Mouse (Mus musculus) T-cell, adult 2 months (primary cell): ENCODE results near the gene Cnih2.
A peak's percentile ranks its signal among the peaks of the same experiment; 100 is the strongest.

ENCODE experiments used
- DNase-seq: peaks from one replicate; pipeline ENCODE4 v3.0.0; 2022; ENCODE audit warnings: low spot score

Cnih2 gene

DNA sequence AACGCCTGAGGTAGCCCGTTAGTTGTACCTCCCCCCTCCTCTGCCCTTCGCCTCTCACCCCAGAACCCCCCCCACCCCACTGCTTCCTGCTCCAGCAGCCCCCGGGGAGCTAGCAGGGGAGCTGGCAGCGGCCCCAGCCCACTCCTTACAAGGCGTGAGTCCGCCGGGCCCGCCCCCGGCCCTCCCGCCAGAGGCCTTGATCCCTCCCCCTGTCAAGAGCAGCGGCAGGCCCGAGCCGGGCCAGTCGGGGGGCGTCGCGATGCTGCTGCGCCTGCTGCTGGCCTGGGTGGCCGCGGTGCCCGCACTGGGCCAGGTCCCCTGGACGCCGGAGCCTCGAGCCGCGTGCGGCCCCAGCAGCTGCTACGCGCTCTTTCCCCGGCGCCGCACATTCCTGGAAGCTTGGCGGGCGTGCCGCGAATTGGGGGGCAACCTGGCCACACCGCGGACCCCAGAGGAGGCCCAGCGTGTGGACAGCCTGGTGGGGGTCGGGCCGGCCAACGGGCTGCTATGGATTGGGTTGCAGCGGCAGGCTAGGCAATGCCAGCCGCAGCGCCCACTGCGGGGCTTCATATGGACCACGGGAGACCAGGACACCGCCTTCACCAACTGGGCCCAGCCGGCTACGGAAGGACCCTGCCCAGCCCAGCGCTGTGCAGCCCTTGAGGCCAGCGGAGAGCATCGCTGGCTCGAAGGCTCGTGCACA is 30.3 kb downstream of the Cnih2 start, which contains the start of gene Cd248:
TSS of gene Cd248 (plus strand) at position 212 of the 703 bp plus-strand sequence.
- no peak for DNase-seq

DNA sequence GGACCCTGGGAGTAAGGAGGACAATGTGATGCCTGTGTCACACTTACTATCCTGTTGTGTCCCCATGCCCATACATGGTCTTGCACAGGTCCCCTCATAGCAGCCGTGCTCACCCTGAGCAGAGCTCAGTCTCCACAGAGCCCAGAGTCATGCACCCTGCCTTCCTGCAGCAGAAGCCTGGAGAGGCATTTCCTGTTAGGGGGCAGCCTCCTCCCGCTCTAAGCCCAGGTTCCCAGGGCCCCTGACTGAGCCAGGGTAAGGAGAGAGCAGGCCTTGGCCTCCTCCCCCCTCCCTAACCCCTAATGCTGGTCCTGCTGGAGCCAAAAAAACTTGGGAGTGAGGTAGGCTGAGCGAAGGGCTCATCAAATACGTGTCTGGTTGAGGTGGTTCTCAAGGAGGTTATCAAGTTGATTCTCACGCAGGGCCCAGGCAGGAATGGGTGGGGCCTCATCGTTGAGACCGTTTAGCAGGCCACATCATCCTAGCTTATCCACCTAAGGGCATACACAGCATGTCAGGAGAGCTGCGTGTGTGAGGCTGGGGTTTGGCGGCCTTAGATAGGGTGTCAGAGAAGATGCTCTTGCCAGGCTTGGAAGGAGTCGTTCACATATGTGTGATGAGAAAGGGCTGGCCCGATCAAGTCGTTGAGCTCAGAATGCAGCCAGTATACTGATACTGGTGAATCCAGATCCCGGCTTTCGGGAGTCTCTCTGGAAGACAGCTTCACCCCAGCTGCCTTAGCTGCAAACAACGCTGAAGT is 31.1 kb downstream of the Cnih2 start:
- DNase-seq, result no peak

DNA sequence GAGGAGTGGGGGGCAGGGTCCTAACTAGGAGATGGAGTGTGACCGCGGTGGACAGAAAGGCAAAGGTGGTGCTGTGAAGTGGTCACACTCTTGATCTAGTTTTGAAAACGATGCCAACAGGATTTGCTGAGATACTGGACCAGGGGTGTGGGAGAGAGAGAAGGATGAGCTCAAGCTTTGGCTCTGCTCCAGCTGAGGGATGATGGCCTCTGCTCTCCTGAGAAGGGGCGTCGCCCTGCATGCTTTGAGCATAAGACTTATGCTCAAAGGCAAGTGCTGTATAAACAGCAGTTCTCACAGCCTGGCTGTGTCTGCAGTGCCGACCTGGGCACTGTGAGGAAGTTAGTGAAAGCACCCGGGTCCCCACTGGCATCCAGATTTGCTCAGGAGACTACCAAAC is 33.2 kb downstream of the Cnih2 start:
- no peak for DNase-seq

DNA sequence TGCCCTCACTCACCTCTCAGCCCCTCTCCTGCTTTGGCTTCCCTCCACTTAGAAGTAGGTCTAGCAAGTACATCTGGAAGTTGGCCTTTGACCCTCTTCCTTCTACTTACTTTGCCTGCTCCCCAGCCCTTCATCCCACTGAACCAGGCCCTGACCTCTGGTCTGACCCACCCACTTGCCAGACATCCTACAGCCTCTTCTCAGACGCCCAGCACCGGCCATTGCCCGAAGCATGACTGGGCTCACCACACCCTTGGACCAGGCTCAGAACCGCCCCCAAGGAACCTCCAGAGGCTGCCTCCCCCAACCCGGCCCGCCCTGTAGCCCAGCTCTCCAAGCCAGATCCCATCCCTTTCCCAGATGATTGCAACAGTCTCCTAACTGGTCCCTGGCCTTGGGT is 35.9 kb downstream of the Cnih2 start:
- DNase-seq, result no peak

DNA sequence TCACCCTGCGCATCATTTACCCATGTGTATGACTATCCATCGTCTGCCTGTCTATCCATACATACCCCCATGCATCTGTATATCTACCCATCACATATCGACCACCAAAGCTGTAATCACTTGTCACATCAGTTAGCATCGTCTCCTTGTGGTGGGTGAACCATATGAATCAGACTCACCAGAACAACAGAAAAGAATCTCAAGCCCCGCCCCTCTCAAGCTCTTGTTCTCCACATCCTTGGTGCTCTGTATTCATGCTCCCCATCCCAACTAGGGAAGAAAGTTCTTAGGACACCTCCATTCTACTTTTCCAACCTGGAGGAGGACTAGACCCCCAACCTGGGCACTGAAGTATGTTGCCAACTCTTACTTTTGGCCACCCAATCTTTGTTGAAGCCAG is 36.3 kb downstream of the Cnih2 start:
- no peak for DNase-seq

DNA sequence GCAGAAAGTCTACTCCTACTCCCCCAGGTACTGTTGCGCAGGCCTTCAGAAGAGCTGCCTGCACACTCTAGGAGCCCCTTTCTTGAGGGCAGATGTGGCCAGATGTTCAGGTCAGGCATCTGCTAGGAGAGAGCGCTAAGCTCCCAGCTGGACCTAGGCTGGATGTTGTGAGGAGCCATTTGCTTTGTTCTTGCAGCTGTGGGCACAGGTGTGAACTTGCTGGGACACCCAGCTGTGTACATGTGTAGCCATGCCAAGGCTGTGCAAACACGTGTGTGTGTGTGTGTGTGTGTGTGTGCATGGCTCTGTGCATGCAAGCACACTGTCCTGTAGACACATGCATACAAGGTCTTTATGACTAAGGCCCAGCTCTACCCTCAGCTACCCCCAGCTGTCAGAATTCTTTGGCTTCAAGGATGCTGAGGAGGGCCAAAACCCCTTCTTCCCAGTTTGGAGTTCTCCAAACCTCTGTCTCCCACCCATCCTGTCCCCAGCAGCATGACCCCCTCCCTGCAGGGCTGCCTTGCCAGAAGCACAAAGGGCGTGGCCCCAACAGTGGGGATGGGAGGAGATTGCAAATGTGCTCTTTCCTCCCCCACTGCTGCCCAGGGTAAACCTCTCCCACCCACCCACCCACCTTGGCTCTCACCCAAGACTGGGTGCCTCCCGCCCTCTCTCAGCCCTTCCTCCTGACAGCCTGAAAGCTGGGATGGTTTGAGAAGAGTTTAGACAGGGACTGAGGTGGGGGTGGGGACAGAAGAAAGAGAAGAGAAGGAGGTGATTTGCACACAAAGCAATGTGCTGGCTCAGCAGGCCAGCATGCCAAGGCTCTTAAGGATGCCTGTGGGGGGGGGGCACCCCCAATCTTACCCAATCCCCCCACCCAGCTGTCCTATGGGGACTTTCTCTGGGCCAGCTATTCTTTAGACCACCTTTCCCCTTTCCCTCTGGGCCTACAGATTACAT is 37.7 kb downstream of the Cnih2 start:
- DNase-seq, result no peak

DNA sequence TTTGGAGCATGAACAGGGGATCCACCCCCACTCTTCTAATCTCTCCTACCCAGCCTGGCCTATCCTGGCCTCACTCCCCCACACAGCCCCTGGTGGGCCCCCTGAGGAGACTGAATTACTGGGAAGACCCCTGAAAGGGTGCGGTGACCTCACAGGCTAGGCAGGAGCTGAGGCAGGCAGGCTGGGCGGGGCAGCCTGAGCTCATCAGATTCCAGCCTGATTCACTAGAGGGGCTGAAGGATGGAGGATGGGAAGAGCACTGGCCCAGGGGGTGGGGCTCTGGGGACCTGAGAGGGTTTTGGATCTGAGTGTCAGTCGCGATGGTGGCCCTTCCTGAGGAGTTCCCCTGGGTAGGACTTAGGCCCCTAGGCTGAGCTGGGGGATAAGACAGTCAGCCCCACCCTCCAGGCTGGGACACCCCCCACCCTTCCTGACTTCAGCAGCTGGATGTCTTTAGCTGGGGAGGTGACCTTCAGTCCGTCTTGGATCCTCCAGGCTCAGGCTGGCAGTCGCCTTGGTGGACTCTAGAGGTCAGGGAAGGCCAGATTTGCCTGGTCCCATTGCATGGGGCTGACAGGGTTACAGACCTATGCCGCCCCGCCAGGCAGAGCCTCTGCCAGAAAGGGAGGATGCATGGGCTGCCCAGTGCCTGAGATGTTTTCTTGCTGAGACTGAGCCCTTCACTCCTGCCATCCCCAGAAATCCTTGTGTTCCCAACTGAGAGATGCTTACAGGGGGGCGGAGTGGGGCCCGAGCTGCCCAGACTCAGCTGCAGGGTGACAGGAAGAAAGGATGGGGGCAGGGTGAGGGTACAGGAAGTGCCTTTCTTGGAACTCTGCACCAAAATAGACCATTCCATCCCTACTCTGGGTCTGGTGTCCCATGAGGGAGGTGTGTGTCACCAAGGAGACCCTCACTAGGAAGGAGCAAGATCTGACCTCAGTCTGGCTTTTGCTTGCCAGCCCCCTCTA is 39.2 kb downstream of the Cnih2 start:
- no peak for DNase-seq

DNA sequence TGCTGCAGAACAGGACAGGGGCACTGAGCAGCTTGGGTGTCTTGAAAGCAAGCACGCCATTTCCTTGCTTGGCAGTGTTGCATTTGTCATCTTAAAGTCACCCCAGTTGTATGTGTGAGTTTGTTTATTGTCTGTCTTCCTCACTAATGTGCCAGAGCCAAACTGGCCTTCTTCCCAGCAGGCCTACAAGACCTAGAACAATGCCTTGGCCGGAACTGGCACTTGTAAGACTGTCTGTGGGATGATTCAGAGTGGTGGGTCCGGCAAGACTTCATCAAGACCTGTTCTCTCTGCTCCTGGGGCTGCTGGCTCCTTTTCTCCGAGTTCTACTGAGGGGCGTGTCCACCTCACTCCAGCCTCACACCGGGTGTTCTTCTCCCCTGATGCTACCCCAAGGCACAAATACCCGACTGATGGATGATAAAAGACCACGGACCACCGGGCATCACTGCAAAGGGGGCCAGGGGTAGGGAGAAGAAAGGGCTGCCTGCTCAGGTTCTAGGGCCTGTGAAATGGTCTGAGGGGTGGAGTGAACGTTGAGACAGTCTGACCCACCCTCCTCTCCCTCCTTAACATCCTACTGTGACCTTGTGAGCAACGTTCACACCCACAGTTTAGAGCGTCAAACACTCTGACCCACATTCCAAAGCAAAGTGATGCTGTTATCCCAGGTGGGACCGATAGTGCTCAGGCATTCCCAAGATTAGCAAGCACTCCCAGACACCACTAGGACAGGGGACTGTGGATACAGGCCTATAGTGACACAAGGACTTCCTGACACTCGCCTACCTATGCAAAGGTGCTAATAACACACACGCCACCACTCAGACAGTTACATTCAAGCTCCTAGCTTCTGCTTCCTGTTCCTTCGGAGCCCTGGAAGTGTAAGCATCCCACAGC is 40.2 kb downstream of the Cnih2 start:
- DNase-seq, result no peak

DNA sequence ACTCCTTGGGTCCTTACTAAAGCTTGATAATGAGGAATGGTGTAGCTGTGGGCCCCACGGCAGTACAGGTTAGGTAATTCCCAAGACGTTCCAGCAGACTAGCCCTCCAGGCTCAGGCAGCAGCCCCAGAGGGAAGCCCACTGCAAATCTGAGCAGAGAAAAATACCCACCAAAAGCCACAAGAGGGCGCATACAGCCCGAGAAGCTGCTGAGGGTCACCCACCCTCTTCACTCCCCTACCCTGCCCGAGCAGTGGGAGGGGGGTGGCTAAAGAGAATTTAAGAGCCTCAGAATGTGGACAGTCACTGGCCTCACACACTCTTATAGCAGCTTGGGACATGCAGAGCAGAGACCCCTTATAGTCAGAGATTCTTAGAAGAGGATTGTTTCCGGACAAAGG is 42.1 kb downstream of the Cnih2 start:
- no peak for DNase-seq

DNA sequence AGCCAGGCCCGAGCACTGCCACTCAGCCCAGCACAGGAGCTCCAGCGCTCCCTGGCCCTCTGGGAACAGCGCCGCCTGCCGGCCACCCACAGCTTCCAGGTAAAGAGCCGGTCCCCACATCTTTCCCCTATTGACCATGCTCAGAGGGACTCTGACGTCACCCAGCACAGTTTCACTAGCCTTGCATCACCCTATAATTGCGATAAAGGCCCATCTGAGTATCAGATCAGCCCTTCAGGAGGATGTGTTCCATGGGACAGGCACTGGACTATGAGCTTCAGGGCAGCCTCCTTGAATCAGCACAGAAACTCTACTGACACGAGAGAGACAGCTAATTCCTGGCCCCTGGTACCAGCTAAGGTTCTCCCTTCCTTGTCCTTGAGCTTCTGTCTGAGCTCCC is 44.4 kb downstream of the Cnih2 start:
- peak; percentile 50 for DNase-seq

DNA sequence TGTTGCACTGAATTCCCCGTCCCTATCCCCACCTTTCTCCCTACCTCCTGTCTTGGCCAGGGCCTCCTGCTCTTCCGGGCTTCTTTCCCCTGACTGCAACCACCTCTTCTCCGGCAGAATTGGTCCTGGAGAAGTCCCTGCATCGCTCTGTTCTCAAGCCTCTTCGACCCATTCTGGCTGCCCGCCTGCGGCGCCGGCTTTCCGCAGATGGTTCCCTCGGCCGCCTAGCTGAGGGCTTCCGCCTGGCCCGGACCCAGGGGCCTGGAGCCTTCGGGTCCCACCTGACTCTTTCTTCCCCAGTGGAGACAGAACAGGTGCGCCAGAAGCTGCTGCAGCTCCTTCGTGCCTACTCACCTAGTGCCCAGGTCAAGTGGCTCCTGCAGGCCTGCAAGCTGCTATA is 45.5 kb downstream of the Cnih2 start:
- no peak for DNase-seq

DNA sequence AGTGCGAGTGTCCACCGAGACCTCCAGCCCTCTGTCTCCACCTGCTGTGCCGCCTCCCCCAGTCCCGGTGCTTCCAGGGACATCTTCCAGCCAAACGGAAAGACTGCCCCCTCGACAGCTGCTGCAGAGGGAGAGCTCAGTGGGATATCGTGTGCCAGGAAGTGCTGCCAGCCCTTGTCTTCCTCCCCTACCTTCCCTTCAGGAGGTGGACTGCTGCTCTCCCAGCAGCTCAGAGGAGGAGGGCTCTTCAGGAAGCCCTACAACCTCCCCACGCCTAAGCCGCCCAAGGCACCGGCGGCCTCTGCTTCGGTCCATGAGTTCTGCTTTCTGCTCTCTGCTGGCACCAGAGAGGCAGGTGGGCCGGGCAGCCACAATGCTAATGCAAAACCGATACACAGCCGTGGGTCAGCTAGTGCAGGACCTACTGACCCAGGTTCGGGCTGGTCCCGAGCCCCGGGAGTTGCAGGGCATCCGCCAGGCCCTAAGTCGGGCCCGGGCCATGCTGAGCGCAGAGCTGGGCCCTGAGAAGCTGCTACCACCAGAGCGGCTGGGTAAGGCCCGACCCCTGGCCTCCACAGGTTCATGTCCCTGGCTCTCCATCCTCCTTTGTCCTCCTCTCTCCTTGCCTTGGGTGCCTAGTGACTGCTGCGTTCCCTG is 46.0 kb downstream of the Cnih2 start:
- no peak for DNase-seq

DNA sequence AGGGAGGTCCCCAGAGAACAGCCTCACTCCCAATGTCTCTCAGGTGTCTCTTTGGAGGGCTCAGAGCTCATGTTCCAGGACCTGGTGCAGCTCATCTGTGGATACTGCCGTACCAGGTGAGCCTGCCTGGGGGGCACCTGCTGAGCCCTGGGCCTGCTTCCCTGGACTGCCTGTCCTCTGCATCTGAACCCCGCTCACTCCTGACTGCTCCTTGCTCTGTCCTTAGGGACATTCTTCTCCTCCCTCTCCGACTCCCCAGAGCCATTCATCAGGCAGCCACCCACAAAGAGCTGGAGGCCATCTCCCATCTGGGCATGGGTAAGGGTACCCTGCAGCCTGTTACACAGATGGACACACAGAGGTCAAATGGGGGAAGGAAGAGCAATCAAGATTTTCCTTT is 46.8 kb downstream of the Cnih2 start:
- DNase-seq, result no peak

DNA sequence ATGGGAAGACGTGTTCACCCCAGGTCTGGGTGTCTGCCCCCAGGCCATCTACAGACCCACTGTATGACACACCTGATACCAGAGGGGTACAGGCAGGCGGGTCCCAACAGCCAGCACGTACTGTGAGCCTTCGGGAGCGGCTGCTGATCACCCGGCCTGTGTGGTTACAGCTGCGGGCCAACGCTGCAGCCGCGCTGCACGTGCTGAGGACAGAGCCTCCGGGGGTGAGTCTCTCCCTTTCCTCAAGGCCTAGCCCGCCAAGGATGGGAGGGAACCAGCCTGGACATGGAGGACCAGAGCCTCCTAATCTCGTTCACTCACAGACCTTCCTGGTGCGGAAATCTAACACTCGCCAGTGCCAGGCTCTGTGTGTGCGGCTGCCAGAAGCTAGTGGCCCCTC is 47.3 kb downstream of the Cnih2 start:
- DNase-seq, result no peak

DNA sequence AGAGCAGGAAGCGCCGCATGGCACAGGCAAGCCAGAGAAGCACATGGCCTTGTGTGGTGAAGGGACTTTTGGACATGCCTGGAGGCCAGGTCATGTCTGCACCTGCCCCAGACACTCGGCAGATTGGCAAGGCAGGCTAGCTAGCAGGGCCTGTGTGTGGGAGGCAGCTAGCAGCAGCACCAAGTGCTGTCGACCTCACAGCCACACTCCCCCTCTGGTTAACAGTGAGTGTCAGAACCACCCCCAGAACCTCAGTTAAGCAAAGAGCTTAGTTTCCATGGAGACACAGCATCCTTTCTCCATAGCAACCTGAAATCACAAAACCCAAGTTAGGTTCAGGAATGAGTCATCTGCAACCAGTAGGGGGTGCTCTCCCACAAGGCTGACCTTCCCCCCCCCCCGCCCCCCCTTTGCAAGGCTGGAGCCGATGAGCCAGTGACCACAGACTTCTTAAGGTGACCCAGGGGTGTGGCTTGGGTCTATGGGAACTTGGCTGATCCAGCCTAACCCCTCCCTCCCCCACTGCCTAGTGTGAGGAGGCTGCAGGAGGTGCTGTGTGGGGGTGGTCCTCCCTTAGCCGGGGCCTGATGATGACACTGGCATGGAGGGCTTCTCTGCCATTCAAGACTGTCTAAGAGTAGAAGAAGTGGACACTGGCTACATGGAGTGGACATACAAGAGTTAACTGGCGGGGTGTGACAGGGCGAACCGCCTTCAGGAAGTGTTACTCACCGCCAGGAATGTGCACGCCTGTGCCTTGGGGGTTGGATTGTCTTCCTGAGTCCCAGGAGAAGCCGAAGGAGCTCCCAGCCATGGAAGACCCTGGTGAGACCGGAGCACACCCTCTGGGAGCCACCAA is 48.0 kb downstream of the Cnih2 start, which contains the start of gene Rin1:
TSS of gene Rin1 (plus strand) at position 435 of the 859 bp plus-strand sequence.
- DNase-seq, result peak; percentile 54

DNA sequence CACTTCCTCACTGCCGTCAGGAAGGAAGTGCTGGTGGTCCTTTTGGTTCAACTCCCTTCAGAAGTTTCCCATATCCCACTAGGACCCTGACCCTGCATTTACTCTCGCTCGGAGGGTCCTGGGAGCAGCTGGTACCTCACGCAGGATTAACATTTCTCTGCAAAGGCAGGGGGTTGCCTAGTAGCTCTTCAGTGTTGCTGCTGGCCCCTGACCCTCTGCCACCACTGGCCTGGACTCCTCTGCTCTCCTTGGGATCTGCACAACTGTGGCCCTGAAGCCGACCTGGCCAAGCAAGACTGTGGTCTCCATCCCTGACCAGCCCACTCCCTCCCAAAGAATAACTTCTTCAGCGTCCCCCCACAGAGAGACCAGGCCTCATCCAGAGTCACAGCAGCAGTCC is 49.0 kb downstream of the Cnih2 start:
- DNase-seq, result no peak

DNA sequence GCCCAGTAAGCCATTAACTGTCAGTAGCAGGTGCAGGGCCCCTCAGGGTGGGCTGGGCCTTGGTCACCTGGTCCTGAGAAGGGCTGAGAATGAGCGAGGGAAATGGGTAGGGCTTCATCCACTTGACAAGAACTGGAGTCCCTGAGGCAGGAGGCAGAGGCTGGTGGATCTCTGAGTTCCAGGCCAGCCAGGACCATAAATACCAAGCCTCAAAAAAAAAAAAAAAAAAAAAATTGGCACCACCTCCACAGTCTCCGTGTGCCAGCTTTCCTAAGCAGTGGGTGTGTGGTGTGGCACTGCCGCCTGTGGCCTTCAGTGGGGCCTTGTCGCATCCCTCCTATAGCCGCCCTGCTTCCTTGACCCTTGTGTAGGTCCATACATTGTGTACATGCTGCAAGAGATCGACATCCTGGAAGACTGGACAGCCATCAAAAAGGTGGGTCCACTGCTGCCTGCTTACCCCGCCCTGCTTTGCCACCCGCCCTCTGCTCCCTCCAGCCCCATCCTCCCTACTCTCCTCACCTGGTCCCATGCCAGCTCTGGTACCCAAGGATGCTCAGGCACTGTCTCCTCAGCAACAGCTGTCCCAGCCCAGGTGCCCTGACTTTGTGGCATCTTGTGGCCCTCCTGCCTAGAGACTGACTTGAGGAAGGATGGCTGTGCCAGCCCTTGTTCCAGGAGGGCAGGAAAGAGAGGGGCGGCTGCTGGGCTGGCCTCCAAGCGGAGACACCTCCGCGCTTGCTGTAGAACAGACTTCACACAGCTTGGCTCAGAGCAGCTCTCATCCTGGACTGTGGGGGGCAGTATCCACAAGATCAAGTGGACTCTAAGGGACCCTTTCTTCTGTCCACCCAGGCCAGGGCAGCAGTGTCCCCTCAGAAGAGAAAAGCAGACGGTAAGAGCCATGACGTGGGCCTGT is 49.9 kb downstream of the Cnih2 start:
- DNase-seq, result no peak

DNA sequence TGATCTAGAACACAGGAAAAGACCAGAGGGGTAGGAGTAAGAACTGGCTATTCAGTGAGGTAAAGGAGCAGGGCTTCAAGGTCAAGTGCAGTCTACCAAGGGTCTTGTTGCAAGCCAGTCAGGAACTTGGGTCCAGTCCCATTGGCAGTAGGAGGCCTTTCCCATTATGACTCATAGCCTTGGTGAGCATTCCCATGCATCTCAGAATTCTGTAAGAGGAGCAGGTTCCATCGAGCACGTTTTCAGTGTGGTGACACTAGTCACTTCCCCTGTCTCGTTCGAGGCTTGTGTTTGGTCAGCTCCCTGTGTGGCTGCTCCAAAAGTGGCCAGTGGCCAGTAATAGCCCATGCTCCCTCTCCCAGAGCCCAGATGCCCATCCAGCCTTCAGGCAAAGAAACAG is 52.8 kb downstream of the Cnih2 start:
- no peak for DNase-seq
